Mouse (Mus musculus) embryonic fibroblast, embryonic 13.5 days (primary cell): ENCODE data around the gene Hsd17b2.

ENCODE experiments used
- CTCF ChIP-seq: IDR thresholded peaks from 2 replicates; pipeline ENCODE4 v1.5.1; 2011; ENCODE audit warnings: mild to moderate bottlenecking, control low read depth, low read length, moderate library complexity, borderline replicate concordance; ENCODE audit not compliant: insufficient read depth
- POLR2A ChIP-seq: IDR thresholded peaks from 2 replicates; pipeline ENCODE4 v1.6.1; 2011; ENCODE audit warnings: low read depth, mild to moderate bottlenecking, control low read depth, low read length, moderate library complexity

DNA sequence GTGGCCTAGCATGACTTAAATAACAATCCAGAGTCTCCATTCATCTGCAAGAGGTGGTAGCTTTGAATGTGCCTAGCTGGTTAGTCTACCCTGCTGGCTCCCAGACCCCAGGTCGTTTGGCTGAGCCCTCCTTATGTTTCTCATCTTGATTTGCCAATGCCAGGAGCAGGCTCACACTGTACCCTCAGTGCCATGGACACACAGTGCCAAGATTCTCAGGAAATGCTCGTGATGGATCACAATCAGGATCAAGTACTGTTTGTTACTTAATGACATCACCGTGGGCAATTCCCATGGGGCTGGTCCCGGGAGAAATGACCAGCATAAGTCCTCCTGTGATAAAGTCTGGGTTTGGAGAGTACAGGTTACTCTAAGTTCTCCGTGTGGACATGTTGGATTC is 14.2 kb downstream of the Hsd17b2 start:
- TF ChIP-seq POLR2A (no peak), CTCF (no peak)
